Comparison of ENCODE assay signal across 8 mouse cellular contexts in the genomic region with DNA sequence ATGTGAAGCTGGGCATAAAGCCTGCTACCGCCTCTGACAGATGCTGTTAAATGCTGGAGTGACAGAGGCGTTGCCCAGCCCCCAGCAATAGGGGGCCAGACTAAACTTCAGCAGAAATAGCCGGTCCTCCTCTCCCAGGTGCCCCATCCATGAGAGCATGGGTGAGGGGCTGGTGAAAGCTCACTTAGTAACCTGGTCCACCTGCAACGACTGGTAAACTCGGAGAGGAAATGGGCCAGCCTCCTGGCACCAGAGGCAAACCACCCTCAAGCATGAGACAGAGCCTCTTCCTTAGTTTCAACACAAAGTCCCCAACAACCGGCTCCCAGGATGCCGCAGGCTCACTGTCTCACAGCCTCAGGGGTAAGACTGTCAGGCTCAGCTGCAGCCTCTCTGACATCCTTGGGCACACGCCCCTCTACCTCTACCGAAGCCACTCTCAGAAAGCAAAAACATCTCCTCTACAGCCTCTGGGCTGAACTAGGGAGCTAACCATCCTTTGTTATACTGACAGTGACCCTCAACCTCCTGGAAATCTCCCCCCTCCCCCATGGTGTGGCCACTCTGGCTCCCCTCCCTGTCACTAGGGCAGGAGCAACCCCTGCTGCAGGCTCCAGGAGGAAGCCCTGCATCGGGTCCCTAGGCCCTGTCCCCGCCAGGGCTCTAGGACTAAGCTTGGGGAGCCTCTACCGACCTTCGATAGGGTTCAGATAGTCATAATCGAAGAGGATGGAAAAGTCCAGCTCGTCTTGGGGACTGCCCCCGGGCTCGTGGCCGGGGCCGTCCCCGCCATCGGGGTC. TPM values are rescaled to one million over a fixed set of nuclear protein-coding genes. Genes with fewer than 3 reads are reported as not detected.
DNase-seq lines count a peak whose midpoint lies in the region; ATAC-seq and TF ChIP-seq lines count a peak whose summit lies in the region.

No protein-coding gene starts in this region.

- H3ac ChIP-seq in myocyte (ENCODE audit: control insufficient read depth, insufficient read length), result no peak overlapping the region

- H3K4me2 ChIP-seq in embryonic facial prominence, embryonic 13.5 days, result peak overlapping the region; percentile 69
- peak overlapping the region; percentile 51 for H3K4me2 ChIP-seq in intestine, embryonic 14.5 days (ENCODE audit: low read length)
- peak overlapping the region; percentile 41 for H3K4me2 ChIP-seq in myocyte (ENCODE audit: low read depth)

- H3K27me3 ChIP-seq in embryonic facial prominence, embryonic 13.5 days, result peaks cover 48% of the 10 kb centered on the region
- peaks cover 30% of the 10 kb centered on the region for H3K27me3 ChIP-seq in intestine, embryonic 14.5 days (replicated peaks; ENCODE audit: control insufficient read depth, insufficient read depth, low read length)
- no peaks in the 10 kb centered on the region for H3K27me3 ChIP-seq in myocyte (ENCODE audit: control insufficient read depth, insufficient read depth, insufficient read length)

- peaks cover 40% of the 10 kb centered on the region for H3K4me1 ChIP-seq in embryonic facial prominence, embryonic 13.5 days
- H3K4me1 ChIP-seq in intestine, embryonic 14.5 days (replicated peaks; ENCODE audit: control insufficient read depth, insufficient read depth, low read length), result 0 out of 2 replicates have a peak, but pooled peaks cover 3% of the 10 kb centered on the region

- TF ChIP-seq POLR2A in myocyte (IDR thresholded peaks at IDR 0.05; ENCODE audit: insufficient read length, low read depth), result no peak

- no peaks in the 10 kb centered on the region for H3K36me3 ChIP-seq in embryonic facial prominence, embryonic 13.5 days
- no peaks in the 10 kb centered on the region for H3K36me3 ChIP-seq in intestine, embryonic 14.5 days (ENCODE audit: control insufficient read depth, insufficient read depth, low read length)
- no peaks in the 10 kb centered on the region for H3K36me3 ChIP-seq in myocyte (ENCODE audit: control insufficient read depth, insufficient read depth)

- no peaks in the 10 kb centered on the region for H3K79me2 ChIP-seq in myocyte (ENCODE audit: control insufficient read depth, insufficient read depth)

- DNase-seq in retina, embryonic 14.5 days (ENCODE audit: low spot score), result peak; percentile 31
- DNase-seq in retina, postnatal 1 day, result no peak
- peak; percentile 73 for DNase-seq in intestine, embryonic 14.5 days (ENCODE audit: low spot score)
- no peak for DNase-seq in cerebellum, postnatal 25 days
- no peak for DNase-seq in urinary bladder, postnatal 14 days (ENCODE audit: low spot score)
- DNase-seq in adrenal gland, adult 8-10 months, result no peak

- no peak for ATAC-seq in embryonic facial prominence, embryonic 13.5 days (ENCODE audit: insufficient number of reproducible peaks, insufficient read depth, low FRiP score, low TSS enrichment, low read depth)
- peak; percentile 47 for ATAC-seq in intestine, embryonic 14.5 days (replicated peaks; ENCODE audit: low FRiP score, low TSS enrichment, low read depth)

- 9% methylated on average over 21 of the region's 21 CpGs for WGBS in embryonic facial prominence, embryonic 13.5 days
- 11% methylated on average over 21 of the region's 21 CpGs for WGBS in intestine, embryonic 14.5 days

- peak overlapping the region; percentile 49 for H3K9ac ChIP-seq in embryonic facial prominence, embryonic 13.5 days
- peak overlapping the region; percentile 41 for H3K9ac ChIP-seq in intestine, embryonic 14.5 days (ENCODE audit: low read length)

- H3K4me3 ChIP-seq in embryonic facial prominence, embryonic 13.5 days, result peak overlapping the region; percentile 39
- H3K4me3 ChIP-seq in intestine, embryonic 14.5 days (ENCODE audit: low read depth, low read length), result peak overlapping the region; percentile 35
- H3K4me3 ChIP-seq in myocyte, result no peak overlapping the region

- no peak overlapping the region for H3K27ac ChIP-seq in embryonic facial prominence, embryonic 13.5 days
- H3K27ac ChIP-seq in intestine, embryonic 14.5 days (ENCODE audit: low read depth), result no peak overlapping the region

- no peaks in the 10 kb centered on the region for H3K9me3 ChIP-seq in embryonic facial prominence, embryonic 13.5 days
- H3K9me3 ChIP-seq in intestine, embryonic 14.5 days (ENCODE audit: control insufficient read depth, low read length), result no peaks in the 10 kb centered on the region

TF ChIP-seq in myocyte, 11 proteins besides CTCF, POLR2A, EP300 and RAD21:
- TF ChIP-seq TCF3 (IDR thresholded peaks at IDR 0.05; ENCODE audit: insufficient read length, low read depth) (no peak), CEBPB (IDR thresholded peaks at IDR 0.05; ENCODE audit: insufficient read depth, poor library complexity, severe bottlenecking) (no peak), REST (IDR thresholded peaks at IDR 0.05; ENCODE audit: insufficient read depth, insufficient read length) (no peak)
TF ChIP-seq in myocyte: peak in this region for 0.

RNA-seq across cellular contexts. Expression of a gene that starts 11.9 kb away (rescaled TPM):
- polyA plus RNA-seq in embryonic facial prominence, embryonic 13.5 days (2015; fragmentation: Nextera tagmentation; extraction: Ambion mirVana), result 4.9 and 5.9 TPM in 2 replicates
- polyA plus RNA-seq in intestine, embryonic 14.5 days (2014; fragmentation: Nextera tagmentation; extraction: Ambion mirVana), result 2.3 TPM in 2 replicates
- polyA plus RNA-seq in myocyte (2012; fragmentation: generic; extraction: Trizol), result 0.55 TPM
- total RNA-seq in adrenal gland, adult 8-10 months (2022), result 10 to 100 TPM in 1 of 4 experiments, 1 to 10 TPM in 3; 3.4 to 11.0 (median 6.3) TPM

Comparison
In these comparisons a context has a peak if more than half of its experiments do, and no peak if none do; other contexts are left out.
1. DNase-seq: peak in retina, embryonic 14.5 days (single experiment) and intestine, embryonic 14.5 days (single experiment); none in retina, postnatal 1 day (single experiment), cerebellum, postnatal 25 days (0 of 2), urinary bladder, postnatal 14 days (single experiment) and adrenal gland, adult 8-10 months (single experiment).
2. Peak in every context shown above with its lines, with median percentiles within 50 percentile points of each other: H3K4me2 ChIP-seq.